Mouse (Mus musculus): ENCODE measurements around the gene Pdcd4. TPM values are rescaled to one million over a fixed set of nuclear protein-coding genes. Genes with fewer than 3 reads are reported as not detected.
A peak's percentile ranks its signal among the peaks of the same experiment; 100 is the strongest.

The Pdcd4 gene
- polyA plus RNA-seq, 1 experiment from 2014 or later = 72.9 TPM

DNA sequence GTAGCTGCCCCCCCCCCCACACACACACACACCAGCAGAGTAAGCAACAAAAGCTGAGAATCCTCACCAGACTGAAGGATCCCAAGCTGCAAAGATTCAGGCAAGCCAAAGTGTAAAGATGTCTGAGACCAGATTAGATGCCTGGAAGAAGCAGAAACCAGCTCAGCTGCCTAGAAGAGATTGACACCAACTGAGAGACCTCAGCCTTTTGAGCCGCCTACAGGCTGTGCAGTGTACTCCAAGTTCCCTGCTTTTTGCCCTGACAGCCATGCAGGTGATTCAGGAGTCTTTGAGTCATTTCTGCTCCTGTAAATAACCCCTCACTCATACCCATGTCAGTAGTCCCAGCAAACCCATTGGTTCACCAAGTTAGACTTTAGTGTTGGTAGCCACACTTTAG is 11.6 kb upstream of the Pdcd4 start:
- no peak overlapping the region for H3K4me2 ChIP-seq (ENCODE audit: low read length)
- DNase-seq (ENCODE audit: low spot score) = no peak
- WGBS = 79% methylated on average over 1 of the region's 1 CpGs

DNA sequence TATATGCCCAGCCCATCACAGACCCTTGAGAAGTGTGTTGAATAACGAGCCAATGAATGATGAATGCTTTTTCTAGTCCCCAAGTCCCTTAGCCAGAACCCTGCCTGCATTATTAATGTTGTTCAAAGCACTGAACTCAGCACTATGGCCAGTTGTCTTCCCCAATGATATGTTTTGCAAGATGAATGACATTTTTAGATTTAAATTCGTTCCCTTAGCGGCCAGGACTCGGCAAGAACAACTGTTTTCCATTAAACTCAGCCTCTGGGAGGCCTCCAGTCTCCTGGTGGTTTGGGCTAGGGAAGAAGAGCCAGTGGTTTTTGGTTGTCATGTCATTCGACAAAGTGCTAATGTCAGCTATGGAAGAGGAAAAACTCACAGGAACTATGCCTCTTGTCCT is 10.2 kb upstream of the Pdcd4 start:
- WGBS = 71% methylated on average over 5 of the region's 5 CpGs
- Histone ChIP-seq H3K4me2 (ENCODE audit: low read length) (no peak overlapping the region), H3K36me3 (ENCODE audit: control insufficient read depth, insufficient read depth, low read length) (no peaks in the 10 kb centered on the region), H3K4me1 (replicated peaks; ENCODE audit: control insufficient read depth, insufficient read depth, low read length) (no peaks in the 10 kb centered on the region), H3K27me3 (replicated peaks; ENCODE audit: control insufficient read depth, insufficient read depth, low read length) (no peaks in the 10 kb centered on the region), H3K9ac (ENCODE audit: low read length) (no peak overlapping the region), H3K9me3 (ENCODE audit: control insufficient read depth, low read length) (no peaks in the 10 kb centered on the region), H3K4me3 (ENCODE audit: low read depth, low read length) (no peak overlapping the region), H3K27ac (ENCODE audit: low read depth) (no peak overlapping the region)
- DNase-seq (ENCODE audit: low spot score) (no peak), ATAC-seq (replicated peaks; ENCODE audit: low FRiP score, low TSS enrichment, low read depth) (no peak)

More for the DNA sequence above, 11.6 kb upstream of the Pdcd4 start:
- Histone ChIP-seq H3K27ac (ENCODE audit: low read depth) (no peak overlapping the region), H3K4me3 (ENCODE audit: low read depth, low read length) (no peak overlapping the region), H3K36me3 (ENCODE audit: control insufficient read depth, insufficient read depth, low read length) (no peaks in the 10 kb centered on the region), H3K9me3 (ENCODE audit: control insufficient read depth, low read length) (no peaks in the 10 kb centered on the region), H3K9ac (ENCODE audit: low read length) (no peak overlapping the region), H3K27me3 (replicated peaks; ENCODE audit: control insufficient read depth, insufficient read depth, low read length) (no peaks in the 10 kb centered on the region), H3K4me1 (replicated peaks; ENCODE audit: control insufficient read depth, insufficient read depth, low read length) (no peaks in the 10 kb centered on the region)
- no peak for ATAC-seq (replicated peaks; ENCODE audit: low FRiP score, low TSS enrichment, low read depth)

DNA sequence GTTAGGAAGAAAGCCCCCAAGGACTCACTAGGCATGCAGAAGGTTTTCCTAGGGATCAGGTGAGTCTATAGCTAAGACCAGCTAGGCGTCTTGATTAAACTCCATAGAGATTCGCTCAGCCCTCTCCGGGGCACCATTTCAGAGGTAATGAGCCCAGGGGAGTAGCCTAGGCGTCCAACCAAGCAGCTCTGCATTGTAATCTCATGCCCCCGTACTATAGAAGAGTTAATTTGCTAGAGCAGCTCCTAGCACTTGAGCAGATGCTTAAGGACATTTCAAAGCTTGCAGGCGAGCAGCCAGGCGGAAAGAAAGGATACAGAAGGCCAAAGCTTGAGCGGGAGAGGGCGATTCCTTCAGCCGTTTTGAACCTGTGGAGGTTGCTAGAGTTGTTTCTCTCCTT is 6.6 kb upstream of the Pdcd4 start:
- Histone ChIP-seq H3K4me2 (ENCODE audit: low read length) (no peak overlapping the region), H3K9ac (ENCODE audit: low read length) (no peak overlapping the region), H3K9me3 (ENCODE audit: control insufficient read depth, low read length) (no peaks in the 10 kb centered on the region), H3K4me3 (ENCODE audit: low read depth, low read length) (no peak overlapping the region), H3K36me3 (ENCODE audit: control insufficient read depth, insufficient read depth, low read length) (no peaks in the 10 kb centered on the region), H3K27me3 (replicated peaks; ENCODE audit: control insufficient read depth, insufficient read depth, low read length) (no peaks in the 10 kb centered on the region), H3K27ac (ENCODE audit: low read depth) (no peak overlapping the region), H3K4me1 (replicated peaks; ENCODE audit: control insufficient read depth, insufficient read depth, low read length) (no peaks in the 10 kb centered on the region)
- ATAC-seq (replicated peaks; ENCODE audit: low FRiP score, low TSS enrichment, low read depth) (no peak), DNase-seq (ENCODE audit: low spot score) (no peak)
- WGBS = 80% methylated on average over 10 of the region's 10 CpGs

DNA sequence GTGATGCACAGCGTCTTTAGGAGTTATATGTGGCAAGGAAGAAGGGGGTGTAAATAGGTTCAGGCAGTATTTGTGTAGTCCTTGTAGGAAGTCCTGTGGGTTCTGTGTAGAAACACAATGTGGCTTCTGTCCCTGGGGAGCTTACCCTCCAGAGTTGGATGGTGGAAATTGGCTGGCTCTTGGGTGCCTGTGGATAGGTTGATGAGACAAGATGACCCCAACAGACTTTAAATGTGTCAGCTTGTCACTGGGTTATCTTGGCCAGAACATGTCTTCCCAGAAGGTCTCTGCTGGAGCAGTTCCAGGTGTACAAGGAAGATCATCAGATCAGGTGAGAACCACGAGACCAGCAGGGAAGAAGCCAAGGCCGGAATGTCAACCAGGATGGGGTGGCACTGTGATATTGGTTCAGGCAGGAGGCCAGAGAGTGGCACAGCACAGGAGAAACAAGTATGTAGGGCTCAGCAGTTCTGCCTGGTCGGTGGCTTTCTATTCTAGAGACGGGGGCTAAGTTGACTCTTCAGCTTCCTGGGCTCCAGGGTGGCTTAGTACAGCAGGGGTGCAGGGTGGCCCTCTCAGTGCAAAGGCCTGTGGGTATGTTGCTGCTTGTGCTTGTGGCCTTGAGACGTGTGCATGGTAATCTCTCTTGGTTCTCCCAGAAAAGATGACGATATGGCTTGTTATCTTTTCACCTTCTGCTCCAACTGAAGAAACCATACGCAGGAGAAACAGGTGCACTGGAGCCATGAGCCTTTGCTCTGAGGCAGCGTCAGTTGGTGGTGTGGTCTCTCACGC is 5.3 kb upstream of the Pdcd4 start:
- no peak overlapping the region for H3K27ac ChIP-seq (ENCODE audit: low read depth)
- H3K4me2 ChIP-seq (ENCODE audit: low read length) = no peak overlapping the region

DNA sequence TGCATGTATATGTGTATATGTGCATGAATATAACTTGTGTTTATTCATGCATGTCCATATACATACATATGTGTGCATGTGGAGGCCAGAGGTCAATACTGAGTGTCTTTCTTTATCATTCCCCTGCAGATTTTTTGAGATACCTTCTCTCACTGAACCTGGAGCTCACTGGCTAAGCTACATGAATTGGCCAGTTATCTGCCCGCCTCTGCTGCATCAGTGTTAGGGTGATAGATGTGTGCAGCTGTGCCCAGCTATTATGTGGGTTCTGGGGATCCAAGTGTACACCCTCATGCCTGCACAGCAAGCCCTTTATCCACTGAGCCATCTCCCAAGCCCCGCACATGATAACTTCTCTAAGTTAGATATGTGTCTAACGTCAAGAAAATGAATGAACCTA is 4.2 kb upstream of the Pdcd4 start:
- no peaks in the 10 kb centered on the region for H3K9me3 ChIP-seq (ENCODE audit: control insufficient read depth, low read length)
- H3K27ac ChIP-seq (ENCODE audit: low read depth) = no peak overlapping the region
- DNase-seq (ENCODE audit: low spot score) (no peak), ATAC-seq (replicated peaks; ENCODE audit: low FRiP score, low TSS enrichment, low read depth) (no peak)
- no peak overlapping the region for H3K4me2 ChIP-seq (ENCODE audit: low read length)
- peaks cover 21% of the 10 kb centered on the region for H3K4me1 ChIP-seq (replicated peaks; ENCODE audit: control insufficient read depth, insufficient read depth, low read length)
- H3K27me3 ChIP-seq (replicated peaks; ENCODE audit: control insufficient read depth, insufficient read depth, low read length) = no peaks in the 10 kb centered on the region
- H3K4me3 ChIP-seq (ENCODE audit: low read depth, low read length) = no peak overlapping the region
- no peaks in the 10 kb centered on the region for H3K36me3 ChIP-seq (ENCODE audit: control insufficient read depth, insufficient read depth, low read length)
- 69% methylated on average over 3 of the region's 3 CpGs for WGBS
- H3K9ac ChIP-seq (ENCODE audit: low read length) = no peak overlapping the region

More for the DNA sequence above, 5.3 kb upstream of the Pdcd4 start:
- Histone ChIP-seq H3K4me3 (ENCODE audit: low read depth, low read length) (no peak overlapping the region), H3K36me3 (ENCODE audit: control insufficient read depth, insufficient read depth, low read length) (no peaks in the 10 kb centered on the region), H3K9ac (ENCODE audit: low read length) (no peak overlapping the region), H3K4me1 (replicated peaks; ENCODE audit: control insufficient read depth, insufficient read depth, low read length) (peaks cover 12% of the 10 kb centered on the region), H3K27me3 (replicated peaks; ENCODE audit: control insufficient read depth, insufficient read depth, low read length) (no peaks in the 10 kb centered on the region), H3K9me3 (ENCODE audit: control insufficient read depth, low read length) (no peaks in the 10 kb centered on the region)
- DNase-seq (ENCODE audit: low spot score) (no peak), ATAC-seq (replicated peaks; ENCODE audit: low FRiP score, low TSS enrichment, low read depth) (no peak)
- 86% methylated on average over 10 of the region's 10 CpGs for WGBS

DNA sequence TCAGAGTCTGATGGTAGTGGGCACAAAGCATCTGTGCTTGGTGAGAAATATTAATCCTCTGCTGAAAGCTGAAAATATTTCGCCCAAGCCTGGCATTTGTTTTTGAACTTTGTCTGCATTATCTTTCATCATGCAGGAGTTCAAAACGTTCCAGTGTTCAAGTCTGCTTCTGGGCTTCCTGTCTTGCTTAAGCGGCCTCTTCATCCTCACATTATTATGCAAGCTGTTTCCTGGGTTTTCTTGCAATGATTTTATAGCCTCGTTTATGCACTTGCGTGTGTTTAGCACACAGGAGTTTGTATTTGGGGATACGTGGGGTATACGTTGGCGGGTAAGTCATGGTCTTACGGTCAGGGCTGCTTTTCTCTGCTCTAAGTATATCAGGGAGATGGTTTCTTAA is 3.7 kb upstream of the Pdcd4 start:
- no peaks in the 10 kb centered on the region for H3K27me3 ChIP-seq (replicated peaks; ENCODE audit: control insufficient read depth, insufficient read depth, low read length)
- DNase-seq (ENCODE audit: low spot score) (no peak), ATAC-seq (replicated peaks; ENCODE audit: low FRiP score, low TSS enrichment, low read depth) (no peak)
- no peak overlapping the region for H3K4me3 ChIP-seq (ENCODE audit: low read depth, low read length)
- no peaks in the 10 kb centered on the region for H3K9me3 ChIP-seq (ENCODE audit: control insufficient read depth, low read length)
- H3K9ac ChIP-seq (ENCODE audit: low read length) = no peak overlapping the region
- no peak overlapping the region for H3K27ac ChIP-seq (ENCODE audit: low read depth)
- 81% methylated on average over 9 of the region's 9 CpGs for WGBS
- H3K4me1 ChIP-seq (replicated peaks; ENCODE audit: control insufficient read depth, insufficient read depth, low read length) = peaks cover 21% of the 10 kb centered on the region
- H3K4me2 ChIP-seq (ENCODE audit: low read length) = no peak overlapping the region
- no peaks in the 10 kb centered on the region for H3K36me3 ChIP-seq (ENCODE audit: control insufficient read depth, insufficient read depth, low read length)

DNA sequence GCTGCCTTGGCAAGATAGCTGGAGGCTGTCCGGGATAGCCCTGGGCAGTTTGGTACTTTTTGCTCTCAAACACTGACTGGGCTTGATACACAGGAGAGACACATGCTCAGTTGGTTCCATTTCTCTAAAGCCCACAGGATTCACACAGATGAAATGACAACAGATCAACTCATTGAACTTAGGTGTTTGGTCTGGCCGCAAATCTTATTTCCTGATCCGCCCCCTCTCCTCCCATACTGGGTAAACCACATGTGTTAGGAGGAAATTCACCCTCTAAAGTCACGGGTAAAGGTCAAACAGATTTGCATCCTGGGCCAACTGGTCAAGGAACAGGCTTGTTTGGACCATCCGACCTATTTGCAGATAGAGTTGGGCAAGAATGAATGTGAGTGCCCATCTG is 2.5 kb upstream of the Pdcd4 start:
- Histone ChIP-seq H3K36me3 (ENCODE audit: control insufficient read depth, insufficient read depth, low read length) (no peaks in the 10 kb centered on the region), H3K9ac (ENCODE audit: low read length) (no peak overlapping the region), H3K27ac (ENCODE audit: low read depth) (no peak overlapping the region), H3K9me3 (ENCODE audit: control insufficient read depth, low read length) (no peaks in the 10 kb centered on the region), H3K4me2 (ENCODE audit: low read length) (no peak overlapping the region), H3K4me1 (replicated peaks; ENCODE audit: control insufficient read depth, insufficient read depth, low read length) (peaks cover 29% of the 10 kb centered on the region), H3K27me3 (replicated peaks; ENCODE audit: control insufficient read depth, insufficient read depth, low read length) (no peaks in the 10 kb centered on the region), H3K4me3 (ENCODE audit: low read depth, low read length) (no peak overlapping the region)
- ATAC-seq (replicated peaks; ENCODE audit: low FRiP score, low TSS enrichment, low read depth) = no peak
- WGBS = 77% methylated on average over 5 of the region's 5 CpGs
- no peak for DNase-seq (ENCODE audit: low spot score)

DNA sequence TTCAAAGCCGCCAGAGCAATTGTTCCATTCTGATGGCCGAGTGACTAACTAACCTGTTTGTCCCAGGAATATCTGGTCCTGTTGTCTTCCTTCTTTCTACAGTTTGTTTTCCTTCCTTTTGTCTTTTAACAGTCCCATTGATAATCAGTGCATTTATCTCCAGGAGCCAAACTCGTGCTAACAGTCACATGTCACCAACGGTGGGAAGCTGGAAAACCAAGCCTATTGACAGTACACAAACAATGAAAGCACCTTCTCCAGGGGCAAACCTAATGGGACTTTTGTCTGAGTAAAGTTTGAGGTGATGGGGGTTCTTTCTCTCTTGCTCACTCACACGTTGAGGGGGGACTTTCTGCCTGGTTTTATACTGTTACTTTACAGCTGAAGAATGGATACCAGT is 1.8 kb upstream of the Pdcd4 start:
- no peaks in the 10 kb centered on the region for H3K27me3 ChIP-seq (replicated peaks; ENCODE audit: control insufficient read depth, insufficient read depth, low read length)
- no peaks in the 10 kb centered on the region for H3K9me3 ChIP-seq (ENCODE audit: control insufficient read depth, low read length)
- H3K4me2 ChIP-seq (ENCODE audit: low read length) = no peak overlapping the region
- WGBS = 61% methylated on average over 5 of the region's 5 CpGs
- peaks cover 29% of the 10 kb centered on the region for H3K4me1 ChIP-seq (replicated peaks; ENCODE audit: control insufficient read depth, insufficient read depth, low read length)
- H3K4me3 ChIP-seq (ENCODE audit: low read depth, low read length) = no peak overlapping the region
- no peak overlapping the region for H3K27ac ChIP-seq (ENCODE audit: low read depth)
- no peak overlapping the region for H3K9ac ChIP-seq (ENCODE audit: low read length)
- ATAC-seq (replicated peaks; ENCODE audit: low FRiP score, low TSS enrichment, low read depth) (no peak), DNase-seq (ENCODE audit: low spot score) (no peak)
- no peaks in the 10 kb centered on the region for H3K36me3 ChIP-seq (ENCODE audit: control insufficient read depth, insufficient read depth, low read length)

DNA sequence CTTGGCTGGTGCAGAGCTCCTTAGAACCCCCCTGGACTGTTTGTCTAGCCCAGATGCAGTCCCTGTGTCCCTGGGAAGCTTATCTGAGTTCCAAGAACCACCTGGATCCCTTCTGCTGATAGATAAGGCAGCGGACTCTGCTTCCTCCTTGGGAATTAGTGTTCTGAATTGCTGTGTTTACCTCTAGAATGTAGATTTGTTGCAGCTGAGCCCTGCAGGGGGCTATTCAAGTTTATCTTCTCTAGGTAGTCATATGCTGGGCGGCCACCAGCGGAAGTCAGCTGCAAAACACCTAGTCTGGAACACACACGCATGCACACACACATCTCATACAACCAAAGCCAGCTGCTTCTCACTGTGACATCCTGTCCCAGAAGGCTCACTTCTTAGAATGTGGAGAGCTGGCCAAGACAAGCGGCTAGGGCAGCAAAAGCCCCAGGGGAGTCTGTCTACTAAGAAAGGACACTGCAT is 1.2 kb upstream of the Pdcd4 start:
- no peak overlapping the region for H3K9ac ChIP-seq (ENCODE audit: low read length)
- peak overlapping the region; percentile 33; the same call in 1 of the 2 replicates for H3K27ac ChIP-seq (ENCODE audit: low read depth)
- H3K4me2 ChIP-seq (ENCODE audit: low read length) = no peak overlapping the region
- peaks cover 29% of the 10 kb centered on the region for H3K4me1 ChIP-seq (replicated peaks; ENCODE audit: control insufficient read depth, insufficient read depth, low read length)
- DNase-seq (ENCODE audit: low spot score) = no peak
- ATAC-seq (replicated peaks; ENCODE audit: low FRiP score, low TSS enrichment, low read depth) = no peak
- no peaks in the 10 kb centered on the region for H3K36me3 ChIP-seq (ENCODE audit: control insufficient read depth, insufficient read depth, low read length)
- no peaks in the 10 kb centered on the region for H3K27me3 ChIP-seq (replicated peaks; ENCODE audit: control insufficient read depth, insufficient read depth, low read length)
- H3K9me3 ChIP-seq (ENCODE audit: control insufficient read depth, low read length) = no peaks in the 10 kb centered on the region
- H3K4me3 ChIP-seq (ENCODE audit: low read depth, low read length) = no peak overlapping the region
- WGBS = 57% methylated on average over 5 of the region's 5 CpGs
